Mouse (Mus musculus): ENCODE data around the gene Srebf1.

Srebf1 gene

GRCm38 (mm10) chr11:60160454-60161114 is 61.8 kb downstream of the Srebf1 start:
- ChIA-PET CTCF (interaction anchor here (0.5 to 1.3 kb wide), 8 partner anchors 10 to 60 kb away, joined by 3 to 5 read pairs (median 4); partner anchors contain the start of gene Rai1 (in 1 of the 4)), POLR2A (interaction anchor here (0.7 to 4.7 kb wide), 22 partner anchors 10 to 60 kb away, joined by 3 to 55 read pairs (median 4); partner anchors contain the start of gene Rai1 (in 1 of the 4))

GRCm38 (mm10) chr11:60159955-60160354 is 62.4 kb downstream of the Srebf1 start:
- POLR2A ChIA-PET = interaction anchor here (1.1 to 4.7 kb wide), 8 partner anchors 10 to 59 kb away, joined by 3 to 55 read pairs (median 6); no protein-coding TSS in a partner anchor

GRCm38 (mm10) chr11:60158271-60158670 is 64.1 kb downstream of the Srebf1 start:
- CTCF ChIA-PET = no interaction called here
- POLR2A ChIA-PET = interaction anchor here in 1 of 4 experiments (0.8 kb wide), 1 partner anchor 9 kb away, joined by 3 read pairs; no protein-coding TSS in a partner anchor

More at GRCm38 (mm10) chr11:60159955-60160354, 62.4 kb downstream of the Srebf1 start:
- CTCF ChIA-PET = interaction anchor here in 2 of 4 experiments (1.0 to 1.3 kb wide), 2 partner anchors 39 to 40 kb away, joined by 3 read pairs; no protein-coding TSS in a partner anchor

- POLR2A ChIA-PET = interaction anchor here in 1 of 4 experiments (1.1 to 1.7 kb wide), 2 partner anchors 10 to 14 kb away, joined by 3 to 4 read pairs; no protein-coding TSS in a partner anchor
- CTCF ChIA-PET = interaction anchor here in 1 of 4 experiments (2.1 kb wide), 1 partner anchor 151 kb away, joined by 5 read pairs; no protein-coding TSS in a partner anchor
Observed at GRCm38 (mm10) chr11:60155690-60156089, 66.7 kb downstream of the Srebf1 start.

- ChIA-PET POLR2A (interaction anchor here in 3 of 4 experiments (0.6 to 1.6 kb wide), 8 partner anchors 12 to 40 kb away, joined by 3 to 6 read pairs (median 4); no protein-coding TSS in a partner anchor), CTCF (interaction anchor here in 2 of 4 experiments (0.6 to 2.1 kb wide), 3 partner anchors 12 to 153 kb away, joined by 3 to 5 read pairs (median 5); no protein-coding TSS in a partner anchor)
Observed at GRCm38 (mm10) chr11:60153936-60154335, 68.4 kb downstream of the Srebf1 start.

- CTCF ChIA-PET = no interaction called here
- POLR2A ChIA-PET = interaction anchor here in 1 of 4 experiments (1.6 kb wide), 1 partner anchor 13 kb away, joined by 6 read pairs; no protein-coding TSS in a partner anchor
Observed at GRCm38 (mm10) chr11:60152339-60152738, 70.0 kb downstream of the Srebf1 start.

GRCm38 (mm10) chr11:60150677-60151076 is 71.7 kb downstream of the Srebf1 start:
- CTCF ChIA-PET = interaction anchor here in 1 of 4 experiments (0.7 kb wide), 1 partner anchor 10 kb away, joined by 4 read pairs; no protein-coding TSS in a partner anchor
- POLR2A ChIA-PET = no interaction called here
